Mouse (Mus musculus): ENCODE results near the gene Fads1.

Gene Fads1

DNA sequence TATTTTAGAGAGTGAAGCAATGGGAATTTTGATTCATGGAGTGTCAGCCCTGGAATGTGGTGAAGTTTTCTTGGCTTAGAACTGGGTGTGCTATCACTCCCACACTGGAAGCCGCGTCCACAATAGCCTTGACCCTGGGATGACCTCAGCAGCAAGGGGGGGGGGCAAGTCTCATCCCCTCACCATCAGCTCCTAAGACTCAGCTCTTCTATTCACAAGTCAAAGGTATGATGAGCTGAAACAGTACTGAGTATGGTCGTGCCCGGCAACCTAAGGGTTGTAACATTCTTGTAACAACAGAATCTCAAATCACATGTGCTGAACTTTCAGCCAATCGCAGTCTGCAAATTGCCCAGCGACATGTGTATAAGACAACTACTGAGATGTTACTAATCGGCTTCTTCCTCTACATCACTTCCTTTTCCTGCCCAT, 5.7 kb upstream of the Fads1 start:
- no peak for DNase-seq (ENCODE audit: low read depth, low spot score)

DNA sequence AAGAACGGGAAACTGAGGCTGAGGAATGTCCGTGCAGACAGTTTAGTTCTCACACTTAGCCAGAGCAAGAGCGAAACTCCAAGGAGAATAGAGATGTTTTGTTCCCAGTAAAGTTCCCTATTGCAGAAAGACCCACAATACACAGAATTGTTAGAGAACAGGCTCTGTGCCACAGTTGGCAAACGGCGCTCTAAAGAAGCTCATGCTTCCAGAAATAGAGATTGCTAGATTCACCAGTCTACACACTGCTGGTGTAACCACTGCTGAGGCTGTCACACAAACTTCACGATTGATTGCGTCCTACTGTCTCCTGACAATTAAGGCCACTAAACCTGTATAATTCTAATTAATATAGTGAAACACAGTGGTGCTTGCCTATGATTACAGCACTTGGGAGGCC, 1.5 kb upstream of the Fads1 start:
- DNase-seq (ENCODE audit: low read depth, low spot score): peak; percentile 64

DNA sequence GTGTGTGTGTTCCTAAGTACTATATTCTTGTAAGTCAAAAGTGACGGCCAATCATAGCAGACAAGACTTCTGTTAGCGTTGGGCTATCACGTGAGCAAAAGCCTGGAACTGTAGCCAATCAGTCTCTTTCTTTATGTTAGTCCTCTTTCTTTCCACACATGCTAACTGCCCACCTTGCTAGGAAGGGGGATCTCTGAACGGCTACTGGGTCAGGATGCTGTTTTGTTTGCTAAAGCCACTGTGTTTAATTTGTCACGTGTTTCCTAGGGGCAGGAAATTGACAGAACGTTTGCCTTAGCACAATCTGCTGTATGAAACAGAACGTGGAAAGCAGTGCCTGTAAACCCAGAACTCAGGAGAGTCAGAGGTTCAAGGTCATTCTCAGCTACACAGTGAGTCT, 546 bp upstream of the Fads1 start:
- DNase-seq (ENCODE audit: low read depth, low spot score): no peak

DNA sequence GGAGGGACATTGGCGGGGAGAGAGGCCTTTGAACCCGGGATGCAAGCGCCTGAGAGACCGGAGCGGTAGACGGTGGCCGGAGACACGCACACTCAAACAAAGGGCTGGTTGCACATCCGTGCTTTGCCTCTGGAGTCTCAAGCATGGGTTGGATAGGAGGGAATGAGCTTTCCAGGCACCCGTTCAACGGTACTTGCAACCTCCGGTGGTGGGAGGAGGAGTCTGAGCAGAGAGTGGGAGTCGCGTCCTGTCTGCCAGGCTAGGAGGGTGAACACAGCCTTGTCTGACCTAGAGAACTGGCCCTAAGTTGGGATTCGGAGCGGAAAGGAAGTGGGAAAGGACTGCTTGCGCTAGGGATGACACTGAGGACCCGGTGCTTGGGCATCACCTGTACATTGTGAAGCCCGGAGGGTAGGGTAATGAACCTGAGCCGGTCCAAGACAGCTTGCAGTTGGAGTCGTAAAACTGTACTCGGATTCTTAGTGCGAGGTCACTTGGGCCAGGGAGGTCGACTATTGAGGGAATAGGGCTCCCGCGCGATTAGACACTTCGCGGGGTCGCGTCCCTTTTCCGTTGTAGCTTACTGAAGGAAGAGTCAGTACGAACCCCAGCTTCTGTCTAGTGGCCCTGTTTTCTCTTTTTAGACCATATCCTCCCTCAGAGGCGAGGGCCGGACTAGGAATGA, 753 bp downstream of the Fads1 start:
- peak; percentile 88 for DNase-seq (ENCODE audit: low read depth, low spot score)

DNA sequence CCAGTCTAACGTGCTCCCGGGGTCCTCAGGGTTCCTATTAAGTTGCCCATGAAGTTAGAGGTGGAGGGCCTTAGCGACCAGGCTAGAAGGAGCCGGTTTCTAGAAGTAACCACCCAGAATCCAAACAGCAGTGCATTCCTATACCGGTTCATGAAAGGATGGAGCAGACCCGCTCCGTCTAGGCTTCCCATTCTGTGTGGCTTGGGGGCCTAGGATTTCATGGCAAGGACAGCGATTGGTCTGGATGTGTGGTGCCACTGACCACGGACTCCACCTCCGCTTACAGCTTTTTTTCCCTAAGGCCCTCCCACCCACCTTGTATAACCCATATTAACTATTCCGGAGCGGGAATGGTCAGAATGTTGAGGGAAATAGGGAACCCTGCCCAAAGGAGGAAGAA, 1.4 kb downstream of the Fads1 start:
- DNase-seq (ENCODE audit: low read depth, low spot score): no peak

DNA sequence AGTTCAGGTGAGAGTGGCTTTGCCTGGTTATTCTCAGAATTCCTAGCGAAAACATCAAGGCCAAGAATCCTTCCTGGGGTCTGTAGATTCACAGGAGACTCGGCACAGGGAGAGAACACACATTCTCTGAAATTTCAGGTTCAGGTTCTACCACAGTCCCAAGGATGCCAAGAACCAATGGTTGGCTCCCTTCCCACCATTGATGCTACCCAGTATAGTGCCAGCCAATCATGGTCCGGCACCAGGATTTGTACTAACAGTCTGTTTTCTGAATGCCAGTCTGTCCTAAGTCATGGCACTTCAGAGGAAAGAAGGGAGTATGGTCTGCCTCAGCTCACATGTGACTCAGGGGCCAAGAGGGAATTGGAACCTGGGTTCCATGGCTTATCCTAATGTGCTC, 3.2 kb downstream of the Fads1 start:
- DNase-seq (ENCODE audit: low read depth, low spot score): no peak

DNA sequence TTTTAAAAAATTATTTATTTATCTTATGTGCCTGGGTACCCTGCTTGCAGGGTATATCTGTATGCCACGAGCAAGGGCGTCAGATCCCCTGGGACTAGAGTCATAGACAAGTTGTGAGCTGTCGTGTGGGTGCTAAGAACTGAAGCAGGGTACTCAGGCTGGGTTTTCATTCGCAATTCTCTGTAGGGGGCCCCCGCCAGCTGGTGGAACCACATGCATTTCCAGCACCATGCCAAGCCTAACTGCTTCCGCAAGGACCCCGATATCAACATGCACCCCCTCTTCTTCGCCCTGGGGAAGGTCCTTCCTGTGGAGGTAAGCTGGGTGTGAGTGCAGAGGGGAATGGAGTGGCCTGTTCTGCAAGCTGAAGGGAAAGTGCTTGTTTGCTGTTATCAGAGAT, 3.9 kb downstream of the Fads1 start:
- DNase-seq (ENCODE audit: low read depth, low spot score): no peak

DNA sequence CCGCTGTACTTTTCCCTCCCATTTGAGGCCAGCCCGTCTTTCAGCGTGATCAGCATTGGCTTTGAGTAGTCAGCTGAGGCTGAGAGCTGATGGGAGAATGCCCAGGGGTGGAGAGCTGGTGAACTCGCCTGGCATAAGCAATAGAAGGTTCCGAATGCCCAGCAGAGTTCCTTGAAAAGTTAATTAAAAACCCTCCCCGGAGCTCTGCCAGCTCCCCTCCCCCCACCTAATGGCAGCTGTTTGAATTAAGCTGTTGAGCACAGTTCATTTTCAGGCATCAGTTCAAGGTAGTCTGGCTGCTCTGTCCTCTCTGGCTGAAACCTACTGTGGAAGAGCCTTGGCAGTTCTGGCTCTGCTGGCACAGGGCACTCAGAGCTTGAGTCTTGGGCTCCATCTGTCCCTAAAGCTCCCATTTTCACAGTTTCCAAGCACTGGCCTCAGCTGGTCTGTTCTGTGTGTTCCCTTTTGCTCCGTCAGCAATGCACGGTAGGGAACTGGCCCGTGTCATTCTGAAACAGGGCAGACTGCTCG, 5.7 kb downstream of the Fads1 start:
- DNase-seq (ENCODE audit: low read depth, low spot score): no peak

DNA sequence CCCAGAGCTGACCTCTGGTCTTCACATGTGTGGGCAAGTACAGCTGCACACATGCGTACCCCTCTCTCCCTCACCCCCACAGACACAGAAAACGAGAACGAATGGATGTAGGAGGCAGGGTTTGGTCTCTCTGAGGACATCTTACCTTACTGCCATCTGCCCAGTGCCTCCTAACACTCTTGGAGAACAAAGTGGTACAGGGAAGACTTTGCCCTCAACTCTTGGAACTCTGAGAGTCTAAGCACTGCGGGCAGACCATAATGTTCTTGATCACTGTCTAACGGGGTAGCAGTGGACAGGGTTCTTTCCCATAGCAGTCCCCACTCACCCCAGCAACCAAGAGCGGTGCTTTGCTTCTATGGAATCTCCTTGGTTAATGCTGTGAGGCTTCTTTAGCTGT, 6.3 kb downstream of the Fads1 start:
- DNase-seq (ENCODE audit: low read depth, low spot score): no peak

DNA sequence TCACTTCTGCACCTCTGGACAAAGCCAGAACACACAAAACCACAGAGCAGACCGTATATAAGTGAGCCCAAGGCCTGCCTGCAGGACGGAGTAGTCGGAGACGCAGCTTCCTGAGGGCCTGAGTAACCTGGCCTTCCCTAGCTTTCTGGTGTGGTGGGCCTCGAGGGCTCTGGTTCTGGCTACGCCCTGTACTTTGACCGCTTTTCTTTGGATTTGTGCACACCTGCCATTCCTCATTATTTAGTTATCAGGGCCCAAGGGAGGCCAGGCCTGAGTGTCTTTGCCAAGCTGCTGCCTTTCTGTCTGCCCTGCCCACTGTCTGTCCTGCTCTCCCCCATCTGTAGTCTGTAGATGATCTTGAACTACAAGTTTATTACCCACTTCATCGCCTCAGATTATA, 7.3 kb downstream of the Fads1 start:
- DNase-seq (ENCODE audit: low read depth, low spot score): no peak

DNA sequence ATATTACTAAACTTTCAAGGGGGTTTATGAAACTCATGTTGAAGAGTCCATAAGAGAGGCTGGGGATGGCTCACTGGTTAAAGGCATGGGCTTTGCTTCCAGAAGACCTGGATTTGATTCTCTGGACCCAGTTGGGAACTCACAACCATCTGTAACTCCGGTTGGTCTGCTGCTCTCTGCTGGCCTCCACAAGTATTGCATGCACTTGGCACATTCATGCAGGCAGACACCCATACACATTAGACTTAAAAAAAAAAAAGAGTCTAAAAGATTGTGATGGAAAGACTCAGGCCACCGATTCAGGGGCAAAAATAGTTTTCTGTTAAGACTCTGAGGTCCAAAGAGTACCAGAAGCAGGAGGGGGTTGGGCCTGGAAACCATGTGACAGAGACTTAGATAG, 8.1 kb downstream of the Fads1 start:
- DNase-seq (ENCODE audit: low read depth, low spot score): peak; percentile 32

DNA sequence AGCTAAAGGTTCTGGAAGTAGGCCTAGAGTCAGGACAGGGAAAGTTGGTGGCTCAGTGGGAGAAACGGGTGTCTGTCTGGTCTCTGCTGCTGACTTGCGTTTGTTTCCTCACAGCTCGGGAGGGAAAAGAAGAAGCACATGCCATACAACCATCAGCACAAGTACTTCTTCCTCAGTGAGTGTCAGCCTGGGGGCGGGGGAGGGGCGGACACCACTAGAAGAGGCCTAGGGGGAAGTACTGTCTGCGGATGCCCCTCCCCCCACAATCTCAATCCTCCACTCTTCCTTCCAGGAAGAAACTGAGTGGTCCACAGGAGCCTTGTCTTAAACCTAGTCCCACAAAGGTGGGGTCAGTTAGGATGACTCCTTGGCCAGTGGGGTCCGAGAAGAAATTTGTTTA, 8.6 kb downstream of the Fads1 start:
- DNase-seq (ENCODE audit: low read depth, low spot score): peak; percentile 35

DNA sequence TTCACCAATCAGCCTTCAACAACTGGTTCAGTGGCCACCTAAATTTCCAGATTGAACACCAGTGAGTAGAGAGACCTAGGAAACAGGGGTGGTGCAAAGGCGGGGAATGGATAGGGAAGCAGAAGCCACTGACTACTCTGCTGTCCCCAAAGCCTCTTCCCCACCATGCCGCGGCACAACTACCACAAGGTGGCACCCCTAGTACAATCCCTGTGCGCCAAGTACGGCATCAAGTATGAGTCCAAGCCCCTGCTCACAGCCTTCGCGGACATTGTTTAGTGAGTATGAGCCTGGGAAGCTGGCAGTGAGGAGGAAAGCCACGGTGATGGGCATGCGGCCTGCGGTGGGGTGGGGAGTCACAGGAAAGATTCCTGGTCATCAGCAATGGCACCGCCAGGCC, 11.6 kb downstream of the Fads1 start:
- DNase-seq (ENCODE audit: low read depth, low spot score): no peak

DNA sequence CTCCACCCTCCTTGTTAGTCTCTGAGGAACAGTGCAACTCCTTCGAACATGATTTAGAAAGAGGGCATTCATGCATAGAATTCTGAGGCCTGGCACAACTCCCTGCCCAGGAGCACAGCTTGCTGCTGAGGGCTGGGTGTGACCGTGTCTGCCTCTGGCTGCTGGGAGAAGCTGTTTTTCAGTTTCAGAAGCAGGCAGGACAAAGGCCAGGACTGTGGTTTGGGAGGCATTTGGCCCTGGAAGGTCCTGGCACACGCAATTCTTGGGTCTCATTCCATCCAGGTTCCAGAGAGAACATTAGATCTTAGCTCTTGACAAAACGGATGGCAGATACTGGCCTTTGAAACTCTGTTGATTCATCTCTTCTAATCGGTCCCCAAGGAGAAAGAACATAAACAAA, 12.6 kb downstream of the Fads1 start:
- DNase-seq (ENCODE audit: low read depth, low spot score): no peak

DNA sequence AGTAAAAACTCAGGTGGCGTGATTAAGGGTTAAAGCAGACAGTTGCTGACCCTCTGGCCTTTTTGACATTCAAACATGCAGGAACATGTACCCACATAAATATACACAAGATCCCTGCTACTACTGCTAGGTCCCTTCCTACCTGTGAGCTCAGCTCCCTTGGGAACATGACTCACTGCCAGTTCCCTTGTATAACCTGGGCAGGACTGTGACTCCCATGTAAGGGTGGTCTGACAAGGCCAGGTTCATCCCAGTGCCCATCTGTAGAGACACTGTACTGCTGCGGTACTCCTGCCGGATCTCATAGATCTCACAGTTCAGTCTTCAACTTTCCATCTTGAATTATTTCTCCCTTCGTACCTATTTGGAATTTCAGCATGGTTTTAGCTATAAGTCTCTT, 14.4 kb downstream of the Fads1 start:
- DNase-seq (ENCODE audit: low read depth, low spot score): no peak

DNA sequence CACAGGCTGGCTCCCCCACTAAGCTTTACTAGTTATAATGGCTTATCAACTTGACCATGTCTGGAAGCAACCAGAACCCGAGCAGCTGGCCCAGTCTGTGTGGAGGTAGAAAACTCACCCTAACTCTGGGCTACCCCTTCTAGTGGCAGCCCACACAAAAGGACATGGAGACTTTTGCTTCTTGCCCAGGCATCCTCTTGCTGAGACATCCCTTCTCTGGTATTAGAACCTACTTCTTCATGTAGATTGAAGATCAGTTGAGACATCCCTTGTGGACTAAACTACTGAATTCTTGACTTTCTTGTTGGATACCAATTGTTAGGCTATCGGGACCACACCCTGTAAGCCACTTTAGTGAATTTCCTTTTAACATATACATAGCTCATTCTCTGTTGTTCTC, 15.6 kb downstream of the Fads1 start:
- no peak for DNase-seq (ENCODE audit: low read depth, low spot score)

DNA sequence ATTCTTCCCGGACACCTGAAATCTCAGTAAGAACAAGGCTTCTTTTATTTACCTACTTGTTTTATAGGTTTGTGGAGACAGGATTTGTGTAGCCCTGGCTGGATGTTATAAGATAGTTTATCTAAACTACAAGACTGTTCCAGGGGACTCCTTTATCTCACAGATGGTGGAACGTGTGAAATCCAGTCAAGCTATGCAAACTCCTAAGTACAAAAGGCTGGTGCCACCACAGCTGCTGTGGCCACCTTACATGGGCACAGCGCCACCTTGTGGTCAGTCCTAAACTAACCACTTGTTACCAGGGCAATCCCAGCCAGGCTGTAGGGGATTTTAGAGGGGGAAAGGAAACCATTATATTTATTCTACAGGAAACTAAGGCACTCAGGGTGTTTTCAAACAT, 16.0 kb downstream of the Fads1 start:
- DNase-seq (ENCODE audit: low read depth, low spot score): peak; percentile 60

DNA sequence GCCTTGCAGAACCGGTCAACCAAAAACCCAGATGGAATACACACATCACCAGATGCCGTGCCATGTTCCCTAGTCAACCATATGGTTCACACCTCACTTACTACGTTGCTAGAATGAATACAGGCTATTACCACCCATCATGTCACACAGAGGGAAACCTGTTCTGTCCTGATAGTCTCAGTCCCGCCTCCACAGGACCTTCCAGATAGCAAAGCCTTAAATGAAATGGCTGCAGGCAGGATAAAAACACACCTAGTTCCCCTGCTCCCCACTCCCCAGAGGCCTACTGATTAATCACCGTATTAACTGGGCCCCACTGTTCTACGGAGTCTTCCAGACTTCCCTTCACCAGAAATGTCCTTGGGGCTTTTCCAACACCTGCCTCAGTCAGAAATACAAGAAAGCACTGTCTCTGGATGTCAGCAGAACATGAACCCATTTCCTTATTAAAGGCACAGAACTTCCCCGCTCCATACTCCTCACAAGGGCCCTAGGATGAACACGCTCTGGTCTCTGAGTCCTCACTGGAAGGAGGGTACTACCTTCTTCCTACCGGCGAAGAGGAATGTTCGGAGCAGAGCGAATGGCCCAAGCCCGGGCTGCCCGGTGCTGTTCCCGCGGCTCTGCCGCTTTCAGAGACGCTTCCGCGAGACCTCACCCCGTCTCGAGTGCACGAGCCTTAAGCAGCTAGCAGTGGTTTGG, 20.6 kb downstream of the Fads1 start:
- no peak for DNase-seq (ENCODE audit: low read depth, low spot score)

DNA sequence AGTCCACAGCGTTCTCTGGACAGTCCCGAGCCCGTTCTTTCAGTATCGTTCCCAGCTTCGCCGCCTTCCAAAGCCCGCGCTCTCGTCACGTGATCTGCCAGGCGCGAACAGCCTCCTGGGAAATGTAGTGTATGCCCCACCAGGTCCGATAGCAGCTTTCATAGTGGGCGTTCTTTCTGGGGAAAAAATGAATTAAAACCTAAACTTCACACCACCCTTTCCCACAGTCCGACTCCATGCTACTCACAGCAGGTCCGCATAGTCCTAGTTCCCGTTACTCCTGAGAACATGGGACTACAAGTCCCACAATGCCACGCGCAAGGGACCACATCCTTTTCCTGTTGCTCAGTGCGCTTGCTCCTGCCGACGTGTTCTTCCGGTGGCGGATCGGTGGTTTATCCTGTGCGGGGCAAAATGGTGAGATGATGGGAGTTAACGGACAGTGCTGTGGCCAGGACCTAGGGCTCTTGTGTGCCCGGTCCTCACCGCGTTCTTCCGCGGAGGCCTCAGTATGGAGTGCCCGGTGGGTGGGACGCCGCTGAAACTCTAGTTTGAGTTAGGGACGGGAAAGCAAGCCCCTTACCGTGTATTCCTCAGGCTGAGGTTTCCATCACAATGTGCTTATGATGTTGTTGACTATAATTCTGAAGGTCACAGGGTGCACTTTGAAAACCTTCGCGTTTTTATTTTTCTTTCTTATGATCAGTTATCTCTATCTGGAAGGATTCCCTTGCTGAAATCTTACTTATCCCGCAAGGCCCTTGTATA, 21.3 kb downstream of the Fads1 start, which contains the start of the genes Tmem258 and Fen1:
TSS of gene Tmem258 (plus strand) at position 167 of the 768 bp plus-strand sequence.
TSS of gene Fen1 (minus strand) at position 322 of the 768 bp plus-strand sequence.
- peak; percentile 79 for DNase-seq (ENCODE audit: low read depth, low spot score)

DNA sequence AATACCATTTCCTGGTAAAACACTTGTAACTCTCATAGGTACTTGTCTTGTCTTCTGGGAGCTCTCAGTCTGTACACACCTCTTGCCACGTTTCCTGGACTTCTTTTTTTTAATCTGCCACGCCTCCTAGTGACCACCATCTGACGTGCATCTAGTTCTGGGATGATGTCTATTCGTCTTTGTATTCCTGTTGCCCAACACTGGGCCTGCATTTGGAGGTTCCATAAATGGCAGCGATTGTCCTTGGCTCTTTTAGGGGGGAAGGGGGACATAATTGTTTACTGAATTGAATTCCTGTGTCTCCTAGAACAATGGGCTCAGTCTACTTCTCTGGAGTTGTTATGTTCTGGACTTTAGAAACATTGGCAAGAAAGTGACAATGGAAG, 21.9 kb downstream of the Fads1 start:
- DNase-seq (ENCODE audit: low read depth, low spot score): peak; percentile 72

DNA sequence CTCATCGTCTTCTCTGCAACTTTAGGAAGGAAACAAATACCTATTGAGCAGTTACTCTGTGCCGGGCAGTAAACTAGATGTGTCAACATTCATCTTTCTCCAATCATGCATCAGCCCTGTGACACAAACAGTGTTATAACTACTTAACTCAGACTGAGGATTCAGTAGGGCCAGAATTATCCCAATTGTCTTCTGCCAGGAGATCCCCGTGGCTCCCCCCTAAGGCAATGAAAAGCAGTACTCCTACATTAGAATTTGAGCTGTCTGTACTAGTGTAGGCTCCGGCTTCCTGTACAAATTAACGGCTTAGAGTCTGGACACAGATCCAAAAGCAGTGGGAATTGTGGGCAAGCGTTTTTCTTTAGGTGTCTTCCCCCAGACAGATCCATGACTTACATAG, 22.4 kb downstream of the Fads1 start:
- no peak for DNase-seq (ENCODE audit: low read depth, low spot score)

DNA sequence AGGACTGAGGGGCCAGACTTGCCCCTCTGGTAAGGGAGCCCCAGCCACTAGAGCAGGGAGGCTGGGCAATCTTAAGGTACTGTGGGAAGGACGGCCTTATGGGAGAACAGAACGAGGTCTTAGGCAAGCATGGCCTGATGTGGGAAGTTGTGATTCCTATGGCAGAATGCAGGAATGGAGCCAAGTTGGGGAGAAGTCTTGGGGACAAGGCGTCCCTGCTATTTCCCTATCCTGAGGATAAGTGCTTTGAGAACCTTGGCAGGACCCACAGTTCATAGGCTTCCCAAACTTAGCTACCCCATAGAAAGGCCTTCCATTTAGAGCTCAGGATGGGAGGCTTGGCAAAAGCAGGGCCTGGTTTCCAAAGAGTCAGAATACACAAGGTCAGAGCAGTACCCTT, 26.2 kb downstream of the Fads1 start:
- DNase-seq (ENCODE audit: low read depth, low spot score): no peak
